Mouse (Mus musculus) embryonic facial prominence, embryonic 15.5 days (tissue): ENCODE data around the gene Cux1. TPM values are rescaled to one million over a fixed set of nuclear protein-coding genes. Genes with fewer than 3 reads are reported as not detected.
"Not testable (repeated sequence)": the region's sequence is repeated elsewhere in the genome, so short reads cannot be mapped to it uniquely, and the experiment has no call there.

ENCODE experiments used
- ATAC-seq: fragments of 200-750 bp; cut with Nextera tagmentation; 2 replicates; pipeline ENCODE4 v1.8.0; 2017; ENCODE audit warnings: low read depth, moderate TSS enrichment; ENCODE audit not compliant: insufficient number of reproducible peaks, low FRiP score, low TSS enrichment
- H3K27ac ChIP-seq: fragments of 300-500 bp; sonication (generic); replicated peaks from 2 replicates; pipeline ENCODE4 v1.5.1; 2015; ENCODE audit warnings: mild to moderate bottlenecking, inconsistent platforms
- H3K27me3 ChIP-seq: fragments of 300-500 bp; sonication (generic); 2 replicates; pipeline ENCODE4 v1.6.1; 2015; ENCODE audit warnings: inconsistent platforms
- H3K36me3 ChIP-seq: fragments of 300-500 bp; sonication (generic); 2 replicates; pipeline ENCODE4 v1.6.1; 2015; ENCODE audit warnings: mild to moderate bottlenecking, inconsistent platforms
- H3K4me1 ChIP-seq: fragments of 300-500 bp; sonication (generic); 2 replicates; pipeline ENCODE4 v1.6.1; 2015; ENCODE audit warnings: inconsistent platforms
- H3K4me2 ChIP-seq: fragments of 300-500 bp; sonication (generic); replicated peaks from 2 replicates; pipeline ENCODE4 v1.6.1; 2015; ENCODE audit warnings: mild to moderate bottlenecking, inconsistent platforms
- H3K4me3 ChIP-seq: fragments of 300-500 bp; sonication (generic); replicated peaks from 2 replicates; pipeline ENCODE4 v1.5.1; 2015; ENCODE audit warnings: mild to moderate bottlenecking, inconsistent platforms
- H3K9ac ChIP-seq: fragments of 300-500 bp; sonication (generic); 2 replicates; pipeline ENCODE4 v1.6.1; 2015; ENCODE audit warnings: inconsistent platforms
- H3K9me3 ChIP-seq: fragments of 300-500 bp; sonication (generic); replicated peaks from 2 replicates; pipeline ENCODE4 v1.6.1; 2016; ENCODE audit warnings: inconsistent platforms
- WGBS: fragments of 180-500 bp; shearing (Covaris S2); methylation state at CpG from one replicate; pipeline ENCODE4 v1.1.7; 2015; 5-methylcytosine and 5-hydroxymethylcytosine counted together
- microRNA-seq: library from miRNA; unstranded; fragments of <30 nt; microRNA quantifications from one replicate; pipeline ENCODE4, GENCODE M21; 2016; ENCODE audit warnings: borderline number of aligned reads
- polyA plus RNA-seq: library from polyadenylated mRNA; unstranded; fragments of >200 nt; fragmentation: Nextera tagmentation; extraction: Ambion mirVana; gene quantifications from 2 replicates; pipeline ENCODE4 v1.2.1, GENCODE M21; 2015

Gene Cux1
- polyA plus RNA-seq, 1 experiment from 2014 or later = 78.0 TPM

DNA sequence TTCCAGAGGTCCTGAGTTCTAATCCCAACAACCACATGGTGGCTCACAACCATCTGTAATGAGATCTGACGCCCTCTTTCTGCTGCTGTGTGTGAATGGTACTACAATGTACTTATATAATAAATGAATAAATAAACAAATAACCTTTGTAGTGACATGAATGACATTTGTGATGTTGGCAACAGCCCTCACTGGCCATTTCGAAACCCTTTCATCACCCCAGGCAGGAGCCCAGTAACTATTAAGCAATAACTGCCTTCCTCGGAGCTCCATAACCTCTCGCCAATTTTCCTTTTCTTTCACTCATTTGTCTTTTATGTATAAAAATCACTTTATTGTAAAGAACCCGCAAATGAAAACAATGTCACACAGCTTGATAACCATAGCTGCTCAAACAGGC, 353.6 kb downstream of the Cux1 start:
- H3K27ac ChIP-seq = no peak overlapping the region
- H3K4me1 ChIP-seq = no peaks in the 10 kb centered on the region
- H3K36me3 ChIP-seq = no peaks in the 10 kb centered on the region
- 78% methylated on average over 5 of the region's 5 CpGs for WGBS
- H3K4me2 ChIP-seq = no peak overlapping the region
- H3K4me3 ChIP-seq = no peak overlapping the region
- no peaks in the 10 kb centered on the region for H3K9me3 ChIP-seq
- H3K9ac ChIP-seq = no peak overlapping the region
- no peak for ATAC-seq
- H3K27me3 ChIP-seq = no peaks in the 10 kb centered on the region

- Histone ChIP-seq H3K27ac (no peak overlapping the region), H3K4me2 (no peak overlapping the region), H3K27me3 (no peaks in the 10 kb centered on the region), H3K4me1 (no peaks in the 10 kb centered on the region), H3K4me3 (no peak overlapping the region), H3K9me3 (no peaks in the 10 kb centered on the region), H3K9ac (no peak overlapping the region), H3K36me3 (no peaks in the 10 kb centered on the region)
- no peak for ATAC-seq
- 85% methylated on average over 11 of the region's 11 CpGs for WGBS
These were observed 354.6 kb downstream of the Cux1 start for GRCm38 (mm10) chr5:136212716-136213115.

DNA sequence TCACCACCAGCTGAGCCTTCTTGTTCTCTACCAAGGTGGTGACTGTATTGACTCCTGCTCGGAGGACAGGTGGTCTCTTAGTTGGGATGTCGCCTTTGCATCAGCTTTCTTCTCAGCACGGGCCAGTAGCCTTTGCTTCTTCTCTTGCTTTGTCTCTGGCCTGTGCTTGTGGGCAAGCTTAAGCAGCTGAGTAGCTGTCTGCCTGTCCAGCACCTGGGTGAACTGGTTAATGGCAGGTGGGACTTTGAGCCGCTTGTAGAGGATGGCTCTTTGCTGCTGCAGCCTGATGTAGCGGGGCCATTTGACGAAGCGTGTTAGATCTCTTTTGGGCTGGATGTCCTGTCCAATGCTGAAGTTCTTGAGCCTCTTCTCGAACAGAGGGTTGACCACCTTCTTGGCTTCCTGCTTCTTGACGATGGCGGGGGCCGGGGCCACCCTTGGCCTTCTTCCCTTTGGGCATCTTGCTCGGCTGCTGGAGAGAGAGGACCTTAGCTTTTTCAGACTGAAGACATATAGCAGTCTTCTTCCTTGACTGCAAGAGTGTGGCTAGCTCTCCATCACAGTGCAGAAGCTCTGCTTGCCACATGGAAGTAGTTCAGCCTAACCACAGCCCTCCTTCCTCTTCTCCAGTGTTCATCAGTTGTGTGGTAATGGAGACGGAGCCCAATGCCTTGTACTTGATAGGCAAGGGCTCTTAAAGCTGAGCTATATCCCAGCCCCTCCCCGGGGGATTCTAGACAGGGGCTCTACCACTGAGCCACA, 355.8 kb downstream of the Cux1 start:
- not testable (repeated sequence) for ATAC-seq, H3K4me1 ChIP-seq, H3K27me3 ChIP-seq, H3K36me3 ChIP-seq, H3K9ac ChIP-seq, H3K4me2 ChIP-seq, H3K4me3 ChIP-seq, H3K27ac ChIP-seq, H3K9me3 ChIP-seq
- WGBS = 89% methylated on average over 14 of the region's 14 CpGs

DNA sequence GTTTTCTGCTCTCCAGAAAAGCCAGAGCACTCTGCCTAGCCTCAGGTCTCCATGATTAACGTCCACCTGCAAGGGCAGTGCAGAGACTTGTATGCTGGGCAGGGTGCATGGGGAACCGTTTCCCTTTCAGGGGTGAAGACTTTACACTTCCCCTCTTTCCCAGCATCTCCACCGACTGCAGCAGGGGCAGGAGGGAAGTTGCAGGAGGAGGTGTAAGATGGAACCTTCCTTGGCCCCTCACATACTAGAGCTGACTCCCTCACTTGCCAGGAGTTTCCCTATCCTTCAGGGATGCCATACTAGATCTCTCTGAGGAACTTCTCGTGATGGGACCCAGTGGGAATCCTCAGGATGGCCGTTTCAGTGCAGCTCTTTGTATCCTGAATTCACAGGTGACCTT, 356.7 kb downstream of the Cux1 start:
- H3K4me3 ChIP-seq = no peak overlapping the region
- H3K27ac ChIP-seq = no peak overlapping the region
- H3K4me2 ChIP-seq = no peak overlapping the region
- no peaks in the 10 kb centered on the region for H3K27me3 ChIP-seq
- no peaks in the 10 kb centered on the region for H3K36me3 ChIP-seq
- no peaks in the 10 kb centered on the region for H3K9me3 ChIP-seq
- no peaks in the 10 kb centered on the region for H3K4me1 ChIP-seq
- 72% methylated on average over 5 of the region's 5 CpGs for WGBS
- no peak overlapping the region for H3K9ac ChIP-seq
- ATAC-seq = no peak

GRCm38 (mm10) chr5:136201832-136202231, 365.5 kb downstream of the Cux1 start:
- no peaks in the 10 kb centered on the region for H3K27me3 ChIP-seq
- WGBS = 26% methylated on average over 7 of the region's 7 CpGs
- no peaks in the 10 kb centered on the region for H3K9me3 ChIP-seq
- no peak overlapping the region for H3K4me3 ChIP-seq
- peaks cover 4% of the 10 kb centered on the region for H3K36me3 ChIP-seq
- peaks cover 11% of the 10 kb centered on the region for H3K4me1 ChIP-seq
- H3K4me2 ChIP-seq = no peak overlapping the region
- no peak overlapping the region for H3K27ac ChIP-seq
- no peak overlapping the region for H3K9ac ChIP-seq
- no peak for ATAC-seq

GRCm38 (mm10) chr5:136199526-136199925, 367.8 kb downstream of the Cux1 start:
- WGBS = 27% methylated on average over 11 of the region's 11 CpGs
- Histone ChIP-seq H3K4me1 (peaks cover 11% of the 10 kb centered on the region), H3K27ac (peak overlapping the region; percentile 82; the same call in 1 of the 2 replicates)

DNA sequence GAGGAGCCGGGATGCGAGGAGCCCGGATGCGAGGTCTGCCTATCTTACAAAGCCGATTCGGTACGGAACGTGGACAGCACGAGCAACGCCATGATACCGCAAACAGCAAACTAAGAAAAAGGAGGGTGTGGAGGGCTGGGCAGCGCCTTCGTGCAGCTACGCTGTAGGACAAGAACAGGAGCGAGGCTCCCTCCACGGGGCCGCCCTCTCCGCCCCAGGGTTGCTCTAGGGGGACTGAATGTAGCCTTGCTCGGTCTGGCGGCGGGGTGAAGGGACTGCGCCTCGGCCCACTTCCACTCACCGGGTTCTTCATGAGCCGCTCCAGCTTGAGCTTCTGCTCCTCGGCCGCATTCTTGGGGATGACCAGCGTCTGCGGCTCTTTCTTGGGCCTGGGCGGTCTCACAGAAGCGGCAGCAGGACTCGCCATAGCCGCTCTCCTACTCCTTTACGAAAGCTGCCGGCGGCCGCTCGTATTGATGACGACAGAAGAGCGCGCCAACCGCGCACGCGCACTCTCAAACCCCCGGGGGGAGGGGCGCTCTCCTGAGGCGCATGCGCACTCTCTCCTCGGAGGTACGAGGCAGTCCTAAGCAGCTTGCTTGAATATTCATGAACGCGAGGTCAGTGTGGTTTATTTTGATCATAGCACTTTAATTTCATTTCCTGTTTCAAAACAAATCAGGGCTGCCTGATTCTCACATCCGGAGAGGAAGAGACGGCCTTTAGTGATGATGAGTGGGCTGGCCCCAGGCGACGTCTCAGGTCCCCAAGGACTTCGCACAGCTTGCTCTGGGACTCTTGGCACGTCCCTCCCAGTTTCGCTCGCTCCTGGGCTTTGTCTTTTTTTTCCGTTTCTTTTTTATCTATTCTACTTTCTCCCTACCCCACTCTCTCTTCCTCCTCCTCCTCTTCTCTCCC, 368.6 kb downstream of the Cux1 start, which contains the start of gene Prkrip1:
Prkrip1 (minus strand) TSS at position 490 of the 918 bp plus-strand sequence.
- Histone ChIP-seq H3K9ac (peak within 1 kb of the TSS; percentile 87), H3K4me2 (peak within 1 kb of the TSS; percentile 85), H3K27ac (peak within 1 kb of the TSS; percentile 82), H3K9me3 (no peaks in the 10 kb centered on the region), H3K4me1 (peaks cover 11% of the 10 kb centered on the region), H3K4me3 (peak within 1 kb of the TSS; percentile 95), H3K27me3 (no peaks in the 10 kb centered on the region), H3K36me3 (peaks cover 35% of the 10 kb centered on the region)
- ATAC-seq = peak; percentile 88
- under 1% methylated on average over 62 of the region's 62 CpGs for WGBS

More at GRCm38 (mm10) chr5:136199526-136199925, 367.8 kb downstream of the Cux1 start:
- Histone ChIP-seq H3K4me3 (peak overlapping the region; percentile 95), H3K9me3 (no peaks in the 10 kb centered on the region), H3K4me2 (peak overlapping the region; percentile 85), H3K27me3 (no peaks in the 10 kb centered on the region), H3K9ac (no peak overlapping the region), H3K36me3 (peaks cover 27% of the 10 kb centered on the region)
- no peak for ATAC-seq

Small RNA genes lying within 50 kb of the gene (microRNA-seq; reads per million reads assigned to microRNA genes)
- gene Mir721 = not detected

Other genes starting within 250 kb of the Cux1 start
- not detected in 2 replicates for gene Myl10, start 125.7 kb upstream of the Cux1 start, polyA plus RNA-seq